Mouse (Mus musculus) heart, embryonic 13.5 days (tissue): ENCODE measurements around the gene Add1. TPM values are rescaled to one million over a fixed set of nuclear protein-coding genes. Genes with fewer than 3 reads are reported as not detected.
A peak's percentile ranks its signal among the peaks of the same experiment; 100 is the strongest.

Experiments
- ATAC-seq: fragments of 200-750 bp; cut with Nextera tagmentation; 2 replicates; pipeline ENCODE4 v1.8.0; 2017; ENCODE audit warnings: moderate TSS enrichment; ENCODE audit not compliant: insufficient number of reproducible peaks, low FRiP score, low TSS enrichment; ENCODE audit errors: extremely low read depth
- H3K27ac ChIP-seq: fragments of 300-500 bp; sonication (generic); replicated peaks from 2 replicates; pipeline ENCODE4 v1.5.1; 2015; ENCODE audit warnings: moderate library complexity, mild to moderate bottlenecking, inconsistent platforms
- H3K27me3 ChIP-seq: fragments of 300-500 bp; sonication (generic); replicated peaks from 2 replicates; pipeline ENCODE4 v1.6.1; 2015; ENCODE audit warnings: mild to moderate bottlenecking, inconsistent platforms
- H3K36me3 ChIP-seq: fragments of 300-500 bp; sonication (generic); 2 replicates; pipeline ENCODE4 v1.6.1; 2015; ENCODE audit warnings: mild to moderate bottlenecking, inconsistent platforms
- H3K4me1 ChIP-seq: fragments of 300-500 bp; sonication (generic); 2 replicates; pipeline ENCODE4 v1.6.1; 2015; ENCODE audit warnings: inconsistent platforms
- H3K4me2 ChIP-seq: fragments of 300-500 bp; sonication (generic); 2 replicates; pipeline ENCODE4 v1.6.1; 2015; ENCODE audit warnings: inconsistent platforms, mild to moderate bottlenecking, moderate library complexity
- H3K4me3 ChIP-seq: fragments of 300-500 bp; sonication (generic); 2 replicates; pipeline ENCODE4 v1.5.1; 2015; ENCODE audit warnings: moderate library complexity, mild to moderate bottlenecking, inconsistent platforms
- H3K9ac ChIP-seq: fragments of 300-500 bp; sonication (generic); 2 replicates; pipeline ENCODE4 v1.6.1; 2015; ENCODE audit warnings: inconsistent platforms, mild to moderate bottlenecking, moderate library complexity
- H3K9me3 ChIP-seq: fragments of 300-500 bp; sonication (generic); 2 replicates; pipeline ENCODE4 v1.6.1; 2016; ENCODE audit warnings: inconsistent platforms
- WGBS: fragments of 180-500 bp; shearing (Covaris S2); methylation state at CpG from one replicate; pipeline ENCODE4 v1.1.7; 2015; ENCODE audit warnings: mixed read lengths; 5-methylcytosine and 5-hydroxymethylcytosine counted together
- polyA plus RNA-seq: library from polyadenylated mRNA; unstranded; fragments of >200 nt; fragmentation: Nextera tagmentation; extraction: Ambion mirVana; gene quantifications from 2 replicates; pipeline ENCODE4 v1.2.1, GENCODE M21; 2015

Add1 gene
- polyA plus RNA-seq, 1 experiment from 2014 or later = 144 TPM

DNA sequence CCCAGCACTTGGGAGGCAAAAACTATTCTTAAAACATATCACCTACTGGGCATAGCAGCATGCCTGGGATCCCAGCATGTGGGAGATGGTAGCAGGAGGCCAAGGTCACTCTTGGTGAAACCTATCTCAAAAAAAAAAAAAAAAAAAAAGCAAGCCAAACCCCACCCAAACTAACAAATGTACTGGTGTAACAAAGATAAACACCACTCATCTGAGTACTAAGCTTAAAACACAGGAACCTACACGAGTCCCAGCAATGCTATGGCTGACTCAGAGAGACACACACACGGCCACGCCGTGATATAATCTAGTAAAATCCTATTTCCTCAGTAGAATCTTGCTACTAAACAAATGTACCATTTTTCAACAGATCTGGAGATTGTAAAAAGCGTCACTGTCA, 79.5 kb downstream of the Add1 start:
- peaks cover 92% of the 10 kb centered on the region for H3K36me3 ChIP-seq
- no peak overlapping the region for H3K4me2 ChIP-seq
- no peak for ATAC-seq
- H3K27ac ChIP-seq = no peak overlapping the region
- H3K9me3 ChIP-seq = no peaks in the 10 kb centered on the region
- no peaks in the 10 kb centered on the region for H3K27me3 ChIP-seq
- WGBS = 78% methylated on average over 5 of the region's 5 CpGs
- H3K9ac ChIP-seq = no peak overlapping the region
- H3K4me3 ChIP-seq = no peak overlapping the region
- peaks cover 11% of the 10 kb centered on the region for H3K4me1 ChIP-seq

- ATAC-seq = no peak
- no peak overlapping the region for H3K4me2 ChIP-seq
- H3K27me3 ChIP-seq = no peaks in the 10 kb centered on the region
- WGBS = 43% methylated on average over 9 of the region's 9 CpGs
- peaks cover 20% of the 10 kb centered on the region for H3K4me1 ChIP-seq
- H3K27ac ChIP-seq = no peak overlapping the region
- peaks cover 73% of the 10 kb centered on the region for H3K36me3 ChIP-seq
- H3K9ac ChIP-seq = 0 out of 2 replicates have a peak overlapping the region, but pooled peaks have one; percentile 58
- H3K4me3 ChIP-seq = no peak overlapping the region
- H3K9me3 ChIP-seq = no peaks in the 10 kb centered on the region
These were observed 81.4 kb downstream of the Add1 start for GRCm38 (mm10) chr5:34654881-34655280.

- Histone ChIP-seq H3K9me3 (no peaks in the 10 kb centered on the region), H3K27me3 (no peaks in the 10 kb centered on the region), H3K27ac (no peak overlapping the region), H3K4me3 (no peak overlapping the region), H3K4me1 (peaks cover 28% of the 10 kb centered on the region), H3K36me3 (peaks cover 46% of the 10 kb centered on the region), H3K4me2 (no peak overlapping the region), H3K9ac (no peak overlapping the region)
- 91% methylated on average over 8 of the region's 8 CpGs for WGBS
- ATAC-seq = no peak
These were observed 84.1 kb downstream of the Add1 start for GRCm38 (mm10) chr5:34657556-34657955.

DNA sequence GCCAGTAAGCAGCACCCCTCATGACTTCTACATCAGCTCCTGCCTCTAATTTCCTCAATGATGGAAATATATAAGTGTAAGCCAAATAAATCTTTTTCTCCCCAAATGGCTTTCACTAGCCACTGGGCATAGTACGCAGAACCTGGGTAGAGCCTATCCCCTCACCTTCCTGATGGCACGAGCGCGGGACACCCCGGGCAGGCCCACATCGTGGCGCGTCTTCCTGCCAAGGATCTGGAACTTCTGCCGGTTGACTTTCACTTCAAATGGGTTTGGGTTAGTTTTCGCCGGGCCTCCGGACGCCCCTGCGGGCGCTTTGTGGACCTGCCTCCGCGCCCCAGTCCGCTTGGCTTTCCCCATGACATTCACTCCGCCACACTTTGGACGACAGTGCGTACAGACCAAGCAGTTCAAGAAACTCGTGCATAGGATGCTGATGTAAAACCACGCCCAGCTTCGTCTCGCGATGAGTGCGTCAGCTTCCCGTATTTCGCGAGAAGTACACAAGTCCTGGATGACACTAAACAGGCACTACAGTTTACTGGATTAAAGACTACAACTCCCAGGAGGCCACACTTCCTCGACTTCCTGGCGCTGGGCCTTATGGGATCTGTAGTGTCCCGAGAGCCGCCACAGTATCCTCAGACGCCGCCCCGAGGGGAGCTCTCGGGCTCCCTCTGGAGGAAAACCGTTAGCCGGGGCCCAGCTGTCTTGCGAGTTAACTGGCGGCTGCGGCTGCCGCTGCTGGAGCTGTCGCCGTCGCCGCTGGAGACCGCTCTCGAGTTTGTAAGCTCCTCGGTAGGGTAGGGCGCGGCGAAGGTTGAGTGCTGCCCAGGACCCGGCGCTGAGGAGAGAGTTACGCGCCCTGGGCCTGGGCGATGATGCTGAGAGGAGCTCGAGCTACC, 86.5 kb downstream of the Add1 start, which contains the start of the genes Nop14 and Grk4:
Gene Nop14 (minus strand): TSS at position 463 of the 905 bp plus-strand sequence.
Gene Grk4 (plus strand): TSS at position 694 of the 905 bp plus-strand sequence.
- H3K9ac ChIP-seq = peak within 1 kb of the TSS; percentile 87
- H3K4me1 ChIP-seq = peaks cover 30% of the 10 kb centered on the region
- peak within 1 kb of the TSS; percentile 92 for H3K27ac ChIP-seq
- H3K9me3 ChIP-seq = no peaks in the 10 kb centered on the region
- H3K4me3 ChIP-seq = peak within 1 kb of the TSS; percentile 85
- WGBS = under 1% methylated on average over 60 of the region's 60 CpGs
- H3K27me3 ChIP-seq = no peaks in the 10 kb centered on the region
- H3K36me3 ChIP-seq = peaks cover 23% of the 10 kb centered on the region
- peak; percentile 99 for ATAC-seq
- H3K4me2 ChIP-seq = peak within 1 kb of the TSS; percentile 81

DNA sequence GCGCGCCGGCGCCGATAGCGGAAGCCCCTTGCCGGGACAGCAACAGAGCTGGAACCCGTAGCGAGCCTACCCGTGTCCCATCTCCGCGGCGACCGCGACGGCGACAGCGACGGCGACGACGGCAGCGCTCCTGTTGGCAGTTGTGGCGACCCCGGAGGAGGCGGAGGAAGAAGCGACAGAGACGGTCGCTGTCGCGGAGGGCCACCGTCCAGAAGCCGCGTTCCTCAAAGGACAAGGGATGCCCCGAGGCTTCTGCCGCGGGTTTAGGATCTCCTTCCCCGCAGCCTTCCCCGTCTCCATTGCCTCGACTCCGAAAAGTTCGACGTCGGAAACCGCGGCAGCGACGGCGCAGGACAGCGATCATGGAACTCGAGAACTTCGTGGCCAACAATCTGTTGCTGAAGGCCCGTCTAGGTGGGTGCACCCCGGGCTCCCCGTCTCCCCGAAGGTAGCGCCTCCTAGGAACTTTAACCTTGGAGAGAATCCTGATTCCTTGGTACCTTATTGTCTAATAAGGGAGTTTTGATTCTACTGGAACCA, 87.2 kb downstream of the Add1 start:
- no peak for ATAC-seq
- Histone ChIP-seq H3K27ac (peak overlapping the region; percentile 92), H3K9ac (peak overlapping the region; percentile 86), H3K4me1 (peaks cover 24% of the 10 kb centered on the region), H3K4me3 (peak overlapping the region; percentile 85), H3K27me3 (no peaks in the 10 kb centered on the region), H3K4me2 (peak overlapping the region; percentile 81), H3K36me3 (peaks cover 15% of the 10 kb centered on the region), H3K9me3 (no peaks in the 10 kb centered on the region)
- under 1% methylated on average over 57 of the region's 57 CpGs for WGBS

- H3K27me3 ChIP-seq = no peaks in the 10 kb centered on the region
- peaks cover 24% of the 10 kb centered on the region for H3K4me1 ChIP-seq
- no peak for ATAC-seq
- no peak overlapping the region for H3K27ac ChIP-seq
- H3K9ac ChIP-seq = no peak overlapping the region
- peak overlapping the region; percentile 81 for H3K4me2 ChIP-seq
- no peak overlapping the region for H3K4me3 ChIP-seq
- H3K9me3 ChIP-seq = no peaks in the 10 kb centered on the region
- 82% methylated on average over 4 of the region's 4 CpGs for WGBS
- H3K36me3 ChIP-seq = peaks cover 8% of the 10 kb centered on the region
These were observed 88.4 kb downstream of the Add1 start for GRCm38 (mm10) chr5:34661909-34662308.

- no peak overlapping the region for H3K9ac ChIP-seq
- no peaks in the 10 kb centered on the region for H3K27me3 ChIP-seq
- 71% methylated on average over 2 of the region's 2 CpGs for WGBS
These were observed 89.8 kb downstream of the Add1 start for GRCm38 (mm10) chr5:34663231-34663630.

GRCm38 (mm10) chr5:34669493-34669892, 96.0 kb downstream of the Add1 start:
- Histone ChIP-seq H3K4me1 (no peaks in the 10 kb centered on the region), H3K27ac (no peak overlapping the region), H3K4me3 (no peak overlapping the region), H3K9ac (no peak overlapping the region), H3K9me3 (no peaks in the 10 kb centered on the region), H3K36me3 (peaks cover 14% of the 10 kb centered on the region), H3K27me3 (no peaks in the 10 kb centered on the region), H3K4me2 (no peak overlapping the region)
- WGBS = 73% methylated on average over 2 of the region's 2 CpGs
- ATAC-seq = no peak

More at GRCm38 (mm10) chr5:34663231-34663630, 89.8 kb downstream of the Add1 start:
- no peak for ATAC-seq
- H3K4me1 ChIP-seq = peaks cover 24% of the 10 kb centered on the region
- no peak overlapping the region for H3K4me3 ChIP-seq
- 0 out of 2 replicates have a peak, but pooled peaks cover 3% of the 10 kb centered on the region for H3K36me3 ChIP-seq
- H3K27ac ChIP-seq = no peak overlapping the region
- no peaks in the 10 kb centered on the region for H3K9me3 ChIP-seq
- no peak overlapping the region for H3K4me2 ChIP-seq

DNA sequence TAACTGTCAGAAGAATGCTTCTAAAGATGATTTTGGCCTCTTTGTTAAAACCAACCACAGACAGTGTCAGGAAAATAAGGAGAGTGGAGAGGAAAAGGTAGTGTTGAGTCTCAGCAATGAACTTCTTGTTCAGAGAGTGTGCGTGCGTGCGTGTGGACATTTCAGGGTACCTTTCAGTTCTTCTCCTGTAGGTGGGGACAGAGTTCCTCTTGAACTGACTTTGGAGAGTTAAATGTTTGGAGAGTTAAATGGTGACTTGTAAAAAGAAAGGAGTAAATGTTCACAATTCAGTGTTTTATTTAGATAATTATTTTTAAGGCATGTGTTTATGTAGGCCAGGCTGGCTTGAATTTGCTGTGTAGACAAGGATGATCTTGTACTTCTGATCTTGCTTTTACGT, 96.8 kb downstream of the Add1 start:
- H3K9ac ChIP-seq = no peak overlapping the region
- no peaks in the 10 kb centered on the region for H3K27me3 ChIP-seq
- ATAC-seq = no peak
- no peak overlapping the region for H3K4me3 ChIP-seq
- H3K27ac ChIP-seq = no peak overlapping the region
- H3K9me3 ChIP-seq = no peaks in the 10 kb centered on the region
- H3K4me1 ChIP-seq = no peaks in the 10 kb centered on the region
- WGBS = 82% methylated on average over 4 of the region's 4 CpGs
- H3K36me3 ChIP-seq = peaks cover 14% of the 10 kb centered on the region
- H3K4me2 ChIP-seq = no peak overlapping the region
